Mouse (Mus musculus) frontal cortex, postnatal 36 days (tissue): Measurements from ENCODE around the gene Msx2.

Source experiments
- DNase-seq, 2 experiments: peaks; one replicate each; pipeline ENCODE4 v3.0.0; 2022; ENCODE audit warnings: low spot score in 2 of 2

Gene Msx2

GRCm38 (mm10) chr13:53472614-53473124, at the start of gene Msx2:
Msx2 (minus strand) TSS chr13:53473074.
- DNase-seq = peak in 1 of 2 experiments; percentile 38

GRCm38 (mm10) chr13:53521468-53521867, 48.6 kb upstream of the Msx2 start:
- DNase-seq = peak in 1 of 2 experiments; percentile 14

- DNase-seq = no peak
Measured at GRCm38 (mm10) chr13:53520343-53520937, 47.6 kb upstream of the Msx2 start.

GRCm38 (mm10) chr13:53519727-53520126, 46.9 kb upstream of the Msx2 start:
- DNase-seq = no peak

GRCm38 (mm10) chr13:53518306-53518705, 45.4 kb upstream of the Msx2 start:
- DNase-seq = peak in 1 of 2 experiments; percentile 32

GRCm38 (mm10) chr13:53514574-53514973, 41.7 kb upstream of the Msx2 start:
- no peak for DNase-seq

- no peak for DNase-seq
Measured at GRCm38 (mm10) chr13:53511366-53511765, 38.5 kb upstream of the Msx2 start.

GRCm38 (mm10) chr13:53502406-53502805, 29.5 kb upstream of the Msx2 start:
- no peak for DNase-seq

GRCm38 (mm10) chr13:53501561-53502253, 28.8 kb upstream of the Msx2 start:
- DNase-seq = no peak

GRCm38 (mm10) chr13:53501057-53501456, 28.2 kb upstream of the Msx2 start:
- no peak for DNase-seq

- no peak for DNase-seq
Measured at GRCm38 (mm10) chr13:53486512-53486911, 13.6 kb upstream of the Msx2 start.

GRCm38 (mm10) chr13:53475701-53476188, 2.9 kb upstream of the Msx2 start:
- no peak for DNase-seq

GRCm38 (mm10) chr13:53474491-53474890, 1.6 kb upstream of the Msx2 start:
- DNase-seq = no peak

GRCm38 (mm10) chr13:53473991-53474390, 1.1 kb upstream of the Msx2 start:
- no peak for DNase-seq

- DNase-seq = no peak
Measured at GRCm38 (mm10) chr13:53473291-53473690, 417 bp upstream of the Msx2 start.

- DNase-seq = no peak
Measured at GRCm38 (mm10) chr13:53471926-53472613, 804 bp downstream of the Msx2 start.

- DNase-seq = no peak
Measured at GRCm38 (mm10) chr13:53471411-53471810, 1.5 kb downstream of the Msx2 start.

- DNase-seq = no peak
Measured at GRCm38 (mm10) chr13:53470437-53471151, 2.3 kb downstream of the Msx2 start.

- no peak for DNase-seq
Measured at GRCm38 (mm10) chr13:53469756-53470155, 3.1 kb downstream of the Msx2 start.

GRCm38 (mm10) chr13:53468171-53468570, 4.7 kb downstream of the Msx2 start:
- no peak for DNase-seq

GRCm38 (mm10) chr13:53466189-53466866, 6.5 kb downstream of the Msx2 start:
- DNase-seq = no peak
